Mouse (Mus musculus): ENCODE results near the gene Gcnt4. TPM values are rescaled to one million over a fixed set of nuclear protein-coding genes. Genes with fewer than 3 reads are reported as not detected.

Gene Gcnt4
- total RNA-seq, 2 experiments from 2014 or later, result 0.22 TPM

- intact Hi-C loops (cut with DNase I), result no loop called here
- no peak for DNase-seq
These were observed 21.3 kb downstream of the Gcnt4 start for GRCm38 (mm10) chr13:96945748-96946147.

DNA sequence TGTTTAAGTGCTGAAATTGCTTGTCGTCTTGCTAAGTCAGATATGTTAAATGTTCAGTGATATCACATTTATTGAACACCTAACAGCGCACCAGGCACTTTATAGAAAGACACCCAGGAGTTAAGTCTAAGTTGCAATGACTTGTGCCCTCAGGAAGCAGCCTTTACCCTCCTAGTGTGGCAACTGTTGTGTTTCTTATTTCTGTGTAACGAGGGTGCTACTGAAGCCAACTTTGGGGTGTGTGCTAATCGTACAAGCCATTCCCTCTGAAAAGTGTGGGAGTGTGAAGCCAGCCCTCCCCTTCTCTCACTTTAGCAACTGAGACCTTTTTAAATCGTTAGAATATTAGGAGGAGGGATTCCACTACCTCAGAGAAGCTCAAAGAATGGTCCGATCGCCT, 23.2 kb downstream of the Gcnt4 start:
- no peak for DNase-seq
- intact Hi-C loops (cut with DNase I), result no loop called here

- intact Hi-C loops (cut with DNase I), result no loop called here
- DNase-seq, result no peak
These were observed 27.4 kb downstream of the Gcnt4 start for GRCm38 (mm10) chr13:96951880-96952279.

DNA sequence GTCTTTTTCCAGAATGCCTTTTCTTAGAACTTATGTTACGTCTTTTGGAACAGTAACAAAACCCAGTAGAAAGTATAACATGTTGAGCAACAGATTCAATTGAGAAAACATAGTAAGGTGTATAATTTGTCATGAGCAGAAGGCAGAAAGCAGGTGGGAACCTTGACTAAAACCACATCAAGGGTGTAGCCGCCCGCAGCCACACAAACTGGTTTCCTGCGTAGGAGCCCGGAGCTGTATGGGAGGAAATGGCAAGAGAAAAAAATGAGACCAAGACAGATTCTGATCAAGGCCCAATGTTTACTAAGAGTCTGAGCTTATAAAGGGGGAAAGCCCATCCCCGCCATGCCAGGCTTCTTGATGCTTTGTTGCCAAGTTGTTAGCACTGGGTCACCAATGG, 32.0 kb downstream of the Gcnt4 start:
- intact Hi-C loops (cut with DNase I), result no loop called here
- DNase-seq, result no peak

- intact Hi-C loops (cut with DNase I), result no loop called here
- DNase-seq, result no peak
These were observed 35.5 kb downstream of the Gcnt4 start for GRCm38 (mm10) chr13:96960019-96960418.

GRCm38 (mm10) chr13:96961366-96962157, 37.1 kb downstream of the Gcnt4 start:
- intact Hi-C loops (cut with DNase I), result no loop called here
- DNase-seq, result no peak

DNA sequence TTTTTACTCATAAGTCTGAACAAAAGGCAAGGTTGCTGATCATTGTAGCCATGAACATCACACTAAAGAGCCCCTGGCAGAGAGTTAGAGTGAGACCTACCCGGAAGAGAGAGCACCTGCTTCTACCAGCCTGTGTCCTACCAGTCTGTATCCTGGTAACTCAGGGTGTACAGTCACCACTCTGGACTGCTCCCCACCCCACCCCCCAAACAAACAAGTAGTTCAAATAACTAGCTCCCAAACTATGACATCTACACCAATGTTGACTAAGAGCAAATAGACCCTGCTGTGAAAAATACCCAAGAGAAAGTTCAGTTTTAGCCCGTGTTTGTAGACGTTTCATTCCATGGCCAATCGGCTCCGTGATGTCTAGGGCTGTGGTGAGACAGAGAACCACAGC, 38.3 kb downstream of the Gcnt4 start:
- no peak for DNase-seq
- intact Hi-C loops (cut with DNase I), result no loop called here

GRCm38 (mm10) chr13:96964981-96965380, 40.5 kb downstream of the Gcnt4 start:
- no peak for DNase-seq
- intact Hi-C loops (cut with DNase I), result no loop called here

DNA sequence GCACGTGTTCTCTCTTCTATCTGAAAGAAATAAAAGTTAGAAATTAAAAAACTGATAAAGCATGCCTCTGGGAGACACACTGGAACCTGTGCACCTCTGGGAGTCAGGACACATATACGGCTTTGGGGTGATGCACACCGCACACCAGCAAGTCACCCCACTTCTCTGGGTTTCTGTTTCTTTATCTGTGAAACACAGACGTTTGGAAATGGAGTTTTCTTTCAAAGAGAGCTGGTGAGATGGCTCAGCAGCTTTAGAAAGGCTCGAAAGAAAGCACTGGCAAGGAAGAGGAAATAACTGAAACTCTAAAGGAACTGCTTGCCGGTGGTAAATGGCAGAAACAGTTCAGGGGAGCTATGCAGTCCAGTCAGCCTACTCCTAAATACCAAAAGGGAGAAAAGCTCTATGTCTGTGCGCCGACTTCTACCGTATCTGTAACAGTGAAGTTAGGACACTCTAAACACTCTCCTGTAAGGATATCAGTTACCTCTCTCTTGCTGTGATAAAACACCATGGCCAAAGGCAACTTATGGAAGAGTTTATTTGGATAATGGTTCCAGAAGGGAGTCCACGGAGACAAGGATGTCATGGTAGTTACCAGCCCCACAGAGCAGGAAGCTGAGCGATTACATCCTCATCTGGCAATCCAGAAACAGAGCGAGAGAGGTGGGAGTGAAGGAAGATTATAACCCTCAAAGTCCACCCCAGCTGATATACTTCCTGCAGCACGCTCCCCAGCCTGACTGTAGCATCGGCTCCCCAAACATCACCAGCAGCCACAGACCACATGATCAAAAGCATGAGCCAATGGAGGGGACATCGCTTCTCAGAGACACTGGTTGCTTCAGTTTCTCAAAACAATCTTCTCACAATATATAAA, 42.0 kb downstream of the Gcnt4 start:
- intact Hi-C loops (cut with DNase I), result no loop called here
- DNase-seq, result no peak

GRCm38 (mm10) chr13:96967091-96967490, 42.6 kb downstream of the Gcnt4 start:
- no peak for DNase-seq
- intact Hi-C loops (cut with DNase I), result no loop called here

GRCm38 (mm10) chr13:96967822-96968221, 43.3 kb downstream of the Gcnt4 start:
- intact Hi-C loops (cut with DNase I), result no loop called here
- DNase-seq, result no peak

DNA sequence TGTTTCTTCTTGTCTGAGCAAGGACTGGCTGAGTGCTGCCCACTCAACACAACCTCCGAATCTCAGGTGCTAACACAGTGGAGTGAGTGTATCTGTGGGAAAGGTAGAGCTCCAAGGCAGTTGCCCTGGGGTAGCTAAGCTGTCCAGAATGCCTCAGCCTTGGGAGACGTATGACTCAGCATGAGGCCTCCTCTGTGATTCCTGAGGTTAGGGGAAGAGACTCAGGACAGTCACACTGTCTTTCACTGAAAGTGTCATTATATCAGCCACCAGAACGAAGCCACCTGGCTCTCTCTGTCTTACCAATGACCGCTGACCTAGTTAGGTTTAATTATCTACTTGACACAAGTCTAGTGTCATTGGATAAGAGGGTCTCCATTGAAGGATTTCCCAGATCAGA, 46.6 kb downstream of the Gcnt4 start:
- intact Hi-C loops (cut with DNase I), result no loop called here
- DNase-seq, result no peak

DNA sequence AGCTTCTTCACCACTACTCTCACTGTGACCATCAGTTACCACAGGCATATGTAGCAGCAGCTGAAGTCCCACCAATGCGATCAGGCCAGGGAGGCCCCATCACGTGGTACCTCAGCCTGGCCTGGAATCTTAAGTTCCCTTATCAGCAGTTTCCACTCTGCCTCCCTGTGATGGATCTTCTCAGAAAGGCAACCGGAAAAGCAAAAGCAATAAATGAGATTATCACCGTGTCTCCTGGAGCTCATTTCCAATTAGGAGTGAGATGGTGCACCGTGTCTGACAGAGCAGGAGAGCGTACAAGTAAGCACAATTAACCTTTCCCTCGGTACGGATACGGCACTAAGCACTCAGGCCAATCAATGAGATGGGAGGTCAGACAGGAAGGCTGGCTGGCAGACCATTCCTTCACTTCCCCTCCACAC, 47.4 kb downstream of the Gcnt4 start:
- no peak for DNase-seq
- intact Hi-C loops (cut with DNase I), result no loop called here

DNA sequence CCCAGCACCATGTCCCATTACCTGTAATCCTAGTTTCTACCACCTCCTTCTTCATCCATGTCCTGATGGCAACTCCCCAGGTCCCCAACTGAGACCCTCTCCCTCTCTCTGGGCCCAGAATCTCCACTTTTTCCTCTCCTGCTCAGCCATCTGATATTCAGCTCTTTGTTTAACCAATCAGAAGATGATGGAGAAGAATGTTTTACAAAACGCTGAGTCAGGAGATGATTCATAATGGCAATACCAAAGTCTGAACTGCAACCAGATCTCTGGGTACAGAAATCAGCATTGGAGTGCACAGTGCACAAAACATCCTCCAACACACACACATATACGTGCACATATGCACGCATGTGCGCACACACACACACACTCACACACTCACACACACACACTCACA, 48.8 kb downstream of the Gcnt4 start:
- intact Hi-C loops (cut with DNase I), result no loop called here
- DNase-seq, result no peak

- intact Hi-C loops (cut with DNase I), result no loop called here
- no peak for DNase-seq
These were observed 52.6 kb downstream of the Gcnt4 start for GRCm38 (mm10) chr13:96976986-96977595.

- no peak for DNase-seq
- intact Hi-C loops (cut with DNase I), result no loop called here
These were observed 56.1 kb downstream of the Gcnt4 start for GRCm38 (mm10) chr13:96980561-96980960.

GRCm38 (mm10) chr13:96983251-96984126, 59.0 kb downstream of the Gcnt4 start:
- DNase-seq, result no peak
- intact Hi-C loops (cut with DNase I), result no loop called here

DNA sequence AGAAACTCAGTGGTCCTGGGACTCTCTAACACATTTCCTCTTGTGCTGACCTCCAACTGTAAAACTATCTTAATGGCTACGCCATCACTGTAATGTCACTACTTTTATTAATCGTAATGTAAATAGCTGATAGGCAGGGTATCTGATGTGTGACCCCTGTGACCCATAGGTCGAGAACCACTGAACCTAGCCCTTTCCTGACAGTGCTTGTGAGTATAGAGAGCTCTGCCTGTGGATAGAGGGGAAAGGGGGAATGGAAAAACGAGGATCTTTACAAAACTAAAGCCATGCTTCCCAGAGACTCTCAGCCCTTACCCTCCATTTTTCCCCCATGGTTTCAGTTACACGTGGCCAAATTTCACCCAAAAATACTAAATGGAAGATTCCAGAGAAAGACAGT, 60.2 kb downstream of the Gcnt4 start:
- intact Hi-C loops (cut with DNase I), result no loop called here
- no peak for DNase-seq

GRCm38 (mm10) chr13:96985599-96986275, 61.2 kb downstream of the Gcnt4 start:
- DNase-seq, result no peak
- intact Hi-C loops (cut with DNase I), result no loop called here

- intact Hi-C loops (cut with DNase I), result no loop called here
These were observed 64.6 kb downstream of the Gcnt4 start for GRCm38 (mm10) chr13:96989129-96989528.

More at GRCm38 (mm10) chr13:96989129-96989528, 64.6 kb downstream of the Gcnt4 start:
- DNase-seq, result no peak

Data from heart, postnatal 14 days (tissue).